Mouse (Mus musculus) hindbrain, postnatal 0 days (tissue): ENCODE measurements around the gene G6pc. TPM values are rescaled to one million over a fixed set of nuclear protein-coding genes. Genes with fewer than 3 reads are reported as not detected.

Source experiments
- ATAC-seq: fragments of 200-750 bp; cut with Nextera tagmentation; 2 replicates; pipeline ENCODE4 v1.8.0; 2017; ENCODE audit warnings: mild to moderate bottlenecking, moderate TSS enrichment, moderate library complexity
- DNase-seq: peaks from one replicate; pipeline ENCODE4 v3.0.0-alpha.2; 2015; ENCODE audit warnings: low spot score
- H3K27ac ChIP-seq: fragments of 300-500 bp; sonication (generic); 2 replicates; pipeline ENCODE4 v1.5.1; 2014; ENCODE audit warnings: mild to moderate bottlenecking
- H3K27me3 ChIP-seq: fragments of 300-500 bp; sonication (generic); 2 replicates; pipeline ENCODE4 v1.6.1; 2014; ENCODE audit warnings: low read length, mixed read lengths; ENCODE audit not compliant: insufficient read depth
- H3K36me3 ChIP-seq: fragments of 300-500 bp; sonication (generic); 2 replicates; pipeline ENCODE4 v1.6.1; 2014; ENCODE audit warnings: low read length, mixed read lengths; ENCODE audit not compliant: insufficient read depth
- H3K4me1 ChIP-seq: fragments of 300-500 bp; sonication (generic); 2 replicates; pipeline ENCODE4 v1.6.1; 2014; ENCODE audit warnings: antibody characterized with exemption, low read length, mixed read lengths; ENCODE audit not compliant: insufficient read depth
- H3K4me2 ChIP-seq: fragments of 300-500 bp; sonication (generic); 2 replicates; pipeline ENCODE4 v1.6.1; 2014; ENCODE audit warnings: low read depth, mild to moderate bottlenecking, low read length, moderate library complexity, mixed read lengths
- H3K4me3 ChIP-seq: fragments of 300-500 bp; sonication (generic); 2 replicates; pipeline ENCODE4 v1.5.1; 2014; ENCODE audit warnings: low read length
- H3K9ac ChIP-seq: fragments of 300-500 bp; sonication (generic); replicated peaks from 2 replicates; pipeline ENCODE4 v1.6.1; 2014; ENCODE audit warnings: mild to moderate bottlenecking, low read length, moderate library complexity, mixed read lengths
- H3K9me3 ChIP-seq: fragments of 300-500 bp; sonication (generic); 2 replicates; pipeline ENCODE4 v1.6.1; 2016; ENCODE audit warnings: low read length, mixed read lengths
- CTCF ChIP-seq: IDR thresholded peaks from 2 replicates; pipeline ENCODE4 v1.5.1; 2016; ENCODE audit warnings: antibody characterized with exemption, control low read depth, low read depth
- WGBS: fragments of 180-500 bp; shearing (Covaris S2); extraction: QIAGEN DNeasy Blood & Tissue Kit; methylation state at CpG from one replicate; pipeline ENCODE4 v1.1.7; 2014; 5-methylcytosine and 5-hydroxymethylcytosine counted together
- polyA plus RNA-seq: library from polyadenylated mRNA; unstranded; fragments of >200 nt; fragmentation: Nextera tagmentation; extraction: Ambion mirVana; gene quantifications from 2 replicates; pipeline ENCODE4 v1.2.1, GENCODE M21; 2015
- total RNA-seq: library from RNA; depleted of rRNA; stranded (reverse); fragments of >200 nt; gene quantifications from 2 replicates; pipeline ENCODE4 v1.2.3, GENCODE M21; 2014

The G6pc gene
- total and polyA plus RNA-seq, 2 experiments from 2014 or later: 0.26 TPM; not detected in 1

GRCm38 (mm10) chr11:101347083-101347775 is 20.1 kb upstream of the G6pc start:
- Histone ChIP-seq H3K9me3 (0 out of 2 replicates have a peak, but pooled peaks cover 2% of the 10 kb centered on the region), H3K4me1 (no peaks in the 10 kb centered on the region), H3K4me3 (no peak overlapping the region), H3K4me2 (no peak overlapping the region), H3K9ac (no peak overlapping the region), H3K27me3 (no peaks in the 10 kb centered on the region), H3K27ac (no peak overlapping the region), H3K36me3 (no peaks in the 10 kb centered on the region)
- 75% methylated on average over 10 of the region's 10 CpGs for WGBS
- no peak; the same call in 1 of the 2 replicates for TF ChIP-seq CTCF
- DNase-seq (no peak), ATAC-seq (no peak)

GRCm38 (mm10) chr11:101348774-101349173 is 18.6 kb upstream of the G6pc start:
- no peak for ATAC-seq
- WGBS: 75% methylated on average over 7 of the region's 7 CpGs
- Histone ChIP-seq H3K27me3 (no peaks in the 10 kb centered on the region), H3K9ac (no peak overlapping the region), H3K4me3 (no peak overlapping the region), H3K4me2 (no peak overlapping the region), H3K27ac (no peak overlapping the region), H3K36me3 (no peaks in the 10 kb centered on the region), H3K9me3 (0 out of 2 replicates have a peak, but pooled peaks cover 2% of the 10 kb centered on the region), H3K4me1 (no peaks in the 10 kb centered on the region)
- TF ChIP-seq CTCF: no peak
- DNase-seq: no peak

- ATAC-seq (no peak), DNase-seq (no peak)
- WGBS: 96% methylated on average over 3 of the region's 3 CpGs
Observed at GRCm38 (mm10) chr11:101349216-101349615, 18.1 kb upstream of the G6pc start.

DNA sequence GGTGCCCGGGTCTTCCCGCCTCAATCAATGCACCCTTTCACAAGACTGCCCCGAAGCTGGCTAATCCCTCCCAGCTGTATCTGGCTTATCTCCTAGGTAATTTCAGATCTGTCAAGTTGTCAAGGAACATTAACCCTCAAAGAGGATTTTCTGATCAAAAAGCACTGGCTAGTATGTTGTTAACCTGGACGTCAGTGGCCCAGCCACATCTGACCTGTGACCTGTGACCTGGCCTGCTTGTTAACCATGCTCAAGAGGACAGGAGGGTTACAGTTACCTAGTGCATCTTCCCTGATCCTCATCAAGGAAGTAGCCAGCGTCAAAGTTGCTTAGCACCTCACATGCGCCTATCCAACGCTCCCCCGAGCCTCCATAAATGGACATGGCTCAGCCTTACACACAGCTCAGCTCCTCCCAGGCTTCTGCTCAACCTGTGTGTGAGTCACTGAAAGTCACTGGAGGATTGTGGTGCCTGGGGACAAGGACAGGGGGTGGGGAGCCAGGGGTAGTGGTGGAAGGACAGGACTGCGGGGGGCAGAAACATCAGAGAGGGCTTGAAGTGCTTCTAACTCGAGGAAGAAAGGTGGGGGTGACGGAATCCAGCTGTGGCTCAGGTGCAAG is 16.2 kb upstream of the G6pc start:
- Histone ChIP-seq H3K4me2 (no peak overlapping the region), H3K9ac (no peak overlapping the region), H3K27me3 (no peaks in the 10 kb centered on the region), H3K9me3 (0 out of 2 replicates have a peak, but pooled peaks cover 2% of the 10 kb centered on the region), H3K4me1 (no peaks in the 10 kb centered on the region), H3K4me3 (no peak overlapping the region), H3K27ac (no peak overlapping the region), H3K36me3 (no peaks in the 10 kb centered on the region)
- 69% methylated on average over 11 of the region's 11 CpGs for WGBS
- no peak for TF ChIP-seq CTCF
- no peak for ATAC-seq
- DNase-seq: no peak

More at GRCm38 (mm10) chr11:101349216-101349615, 18.1 kb upstream of the G6pc start:
- no peak overlapping the region for H3K4me2 ChIP-seq
- no peak overlapping the region for H3K27ac ChIP-seq
- H3K36me3 ChIP-seq: no peaks in the 10 kb centered on the region
- H3K4me3 ChIP-seq: no peak overlapping the region
- H3K27me3 ChIP-seq: no peaks in the 10 kb centered on the region
- H3K9ac ChIP-seq: no peak overlapping the region
- no peak for TF ChIP-seq CTCF
- no peaks in the 10 kb centered on the region for H3K4me1 ChIP-seq
- H3K9me3 ChIP-seq: 0 out of 2 replicates have a peak, but pooled peaks cover 2% of the 10 kb centered on the region

- ATAC-seq (no peak), DNase-seq (no peak)
- H3K4me1 ChIP-seq: no peaks in the 10 kb centered on the region
- WGBS: 81% methylated on average over 3 of the region's 3 CpGs
- H3K4me2 ChIP-seq: no peak overlapping the region
- H3K9me3 ChIP-seq: 0 out of 2 replicates have a peak, but pooled peaks cover 2% of the 10 kb centered on the region
- H3K27me3 ChIP-seq: no peaks in the 10 kb centered on the region
- no peak overlapping the region for H3K27ac ChIP-seq
- H3K4me3 ChIP-seq: no peak overlapping the region
- TF ChIP-seq CTCF: no peak
- no peak overlapping the region for H3K9ac ChIP-seq
- no peaks in the 10 kb centered on the region for H3K36me3 ChIP-seq
Observed at GRCm38 (mm10) chr11:101351721-101352111, 15.6 kb upstream of the G6pc start.

DNA sequence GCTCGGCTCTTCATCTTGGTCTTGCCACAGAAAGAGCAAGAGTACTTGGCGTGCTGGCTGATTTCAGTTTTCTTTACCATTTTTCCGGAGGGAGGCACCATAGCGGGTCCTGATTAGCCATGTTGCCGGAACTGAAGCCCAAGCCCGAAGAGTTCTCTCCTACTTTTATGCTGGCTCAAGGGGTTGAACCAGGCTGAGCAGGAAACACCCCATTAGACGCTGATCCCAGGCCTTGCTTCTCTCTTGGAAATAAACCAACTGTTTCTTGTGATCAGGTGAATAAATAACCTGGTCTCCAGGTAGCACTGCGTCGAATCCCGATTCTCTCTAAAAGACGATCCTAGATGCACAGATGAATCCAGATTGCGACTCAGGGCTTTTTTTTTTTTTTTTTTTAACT is 13.9 kb upstream of the G6pc start:
- Histone ChIP-seq H3K27me3 (no peaks in the 10 kb centered on the region), H3K36me3 (no peaks in the 10 kb centered on the region), H3K9ac (no peak overlapping the region), H3K4me1 (no peaks in the 10 kb centered on the region), H3K4me3 (no peak overlapping the region), H3K4me2 (no peak overlapping the region), H3K9me3 (0 out of 2 replicates have a peak, but pooled peaks cover 2% of the 10 kb centered on the region), H3K27ac (no peak overlapping the region)
- ATAC-seq (no peak), DNase-seq (no peak)
- TF ChIP-seq CTCF: no peak
- WGBS: 89% methylated on average over 12 of the region's 12 CpGs

- H3K4me2 ChIP-seq: no peak overlapping the region
- DNase-seq (no peak), ATAC-seq (no peak)
- no peak overlapping the region for H3K4me3 ChIP-seq
- H3K27ac ChIP-seq: no peak overlapping the region
- TF ChIP-seq CTCF: no peak
- 80% methylated on average over 5 of the region's 5 CpGs for WGBS
- H3K9me3 ChIP-seq: 0 out of 2 replicates have a peak, but pooled peaks cover 2% of the 10 kb centered on the region
- H3K9ac ChIP-seq: no peak overlapping the region
- no peaks in the 10 kb centered on the region for H3K4me1 ChIP-seq
- no peaks in the 10 kb centered on the region for H3K36me3 ChIP-seq
- H3K27me3 ChIP-seq: no peaks in the 10 kb centered on the region
Observed at GRCm38 (mm10) chr11:101354438-101355010, 12.8 kb upstream of the G6pc start.
